Mouse (Mus musculus): ENCODE measurements around the gene Hlf. TPM values are rescaled to one million over a fixed set of nuclear protein-coding genes. Genes with fewer than 3 reads are reported as not detected.
A peak's percentile ranks its signal among the peaks of the same experiment; 100 is the strongest.

Hlf gene
- polyA plus RNA-seq, 1 experiment = 0.16 TPM

DNA sequence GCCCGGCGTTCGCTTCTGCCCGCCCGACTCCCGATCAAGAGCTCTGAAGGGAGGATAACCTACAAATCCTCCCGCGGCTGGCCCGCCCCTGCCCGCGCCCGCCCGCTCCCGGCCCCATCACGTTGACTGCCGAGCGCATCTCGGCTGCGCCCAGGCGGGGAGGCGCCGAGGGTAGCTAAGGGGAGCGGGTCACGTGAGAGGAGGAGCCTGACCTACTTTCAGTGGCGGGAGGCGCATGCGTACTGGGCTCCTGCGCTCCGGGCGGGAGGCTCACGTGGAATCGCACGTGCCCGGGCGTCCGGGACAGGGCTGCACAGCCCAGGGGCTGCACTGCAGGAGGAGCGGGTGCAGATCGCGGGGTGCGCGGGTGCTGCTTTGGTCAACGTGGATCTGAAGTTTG is 27.2 kb upstream of the Hlf start:
- Histone ChIP-seq H3K27me3 (ENCODE audit: control insufficient read depth, insufficient read depth, insufficient read length) (peaks cover 26% of the 10 kb centered on the region), H3K79me2 (ENCODE audit: control insufficient read depth, insufficient read depth) (no peaks in the 10 kb centered on the region), H3ac (ENCODE audit: control insufficient read depth, insufficient read length, low read depth) (peak overlapping the region; percentile 31), H3K36me3 (ENCODE audit: control insufficient read depth, insufficient read depth) (no peaks in the 10 kb centered on the region), H3K79me3 (ENCODE audit: low read depth) (no peaks in the 10 kb centered on the region), H3K4me3 (ENCODE audit: insufficient read depth, poor library complexity, severe bottlenecking) (no peak overlapping the region)
- peak; percentile 90 for TF ChIP-seq USF1 (IDR thresholded peaks at IDR 0.05; ENCODE audit: low read depth)
- peak; percentile 97 for TF ChIP-seq MAX (IDR thresholded peaks at IDR 0.05)
- TF ChIP-seq MYOD1 (IDR thresholded peaks at IDR 0.05; ENCODE audit: control insufficient read depth, insufficient read length, low read depth) = no peak

DNA sequence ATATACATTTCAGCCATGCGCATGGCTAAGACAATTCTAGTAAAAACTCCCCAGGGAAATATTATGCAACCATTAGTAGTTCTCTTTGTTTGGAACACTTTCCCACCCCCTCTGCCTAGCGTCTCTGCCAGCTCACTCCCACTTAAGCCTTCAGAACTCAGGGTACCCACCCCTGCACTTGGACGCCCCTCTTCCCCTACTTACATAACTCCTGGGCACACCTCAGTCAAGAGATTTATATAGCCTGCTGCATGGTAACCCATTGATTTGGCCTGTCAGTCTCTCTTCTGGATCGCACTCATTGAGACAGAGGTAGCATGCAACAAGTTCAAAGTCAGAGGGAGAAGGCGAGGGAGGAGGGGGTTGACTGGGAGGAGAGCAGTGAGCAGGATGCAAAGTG is 26.3 kb upstream of the Hlf start:
- Histone ChIP-seq H3K4me3 (ENCODE audit: insufficient read depth, poor library complexity, severe bottlenecking) (no peak overlapping the region), H3K79me2 (ENCODE audit: control insufficient read depth, insufficient read depth) (no peaks in the 10 kb centered on the region), H3K36me3 (ENCODE audit: control insufficient read depth, insufficient read depth) (no peaks in the 10 kb centered on the region), H3K79me3 (ENCODE audit: low read depth) (no peaks in the 10 kb centered on the region), H3ac (ENCODE audit: control insufficient read depth, insufficient read length, low read depth) (no peak overlapping the region), H3K27me3 (ENCODE audit: control insufficient read depth, insufficient read depth, insufficient read length) (peaks cover 24% of the 10 kb centered on the region)
- TF ChIP-seq CTCF (IDR thresholded peaks at IDR 0.05; ENCODE audit: control insufficient read depth, insufficient read depth, insufficient read length) (no peak), MYOG (IDR thresholded peaks at IDR 0.05; ENCODE audit: control insufficient read depth, extremely low read depth, insufficient read length) (no peak)

DNA sequence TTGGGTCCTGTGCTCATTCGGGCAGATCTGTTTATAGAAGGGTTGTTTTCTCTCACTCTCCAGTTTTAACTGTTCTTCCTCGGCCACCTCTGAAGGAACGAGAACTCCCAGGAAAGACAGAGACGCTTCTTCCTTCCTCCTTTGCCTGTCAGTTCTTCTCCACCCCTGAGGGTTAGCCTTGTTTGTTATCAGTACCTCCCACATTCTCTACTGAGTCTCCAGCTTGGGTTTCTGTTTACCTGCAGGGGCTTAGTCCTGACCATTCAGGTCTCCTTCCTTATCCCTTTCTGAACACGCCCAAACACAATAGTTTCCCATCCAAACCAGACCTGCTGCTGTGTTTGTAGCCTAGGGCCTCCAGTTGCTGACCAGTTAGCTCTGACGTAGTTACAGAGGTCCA is 8.2 kb upstream of the Hlf start:
- no peaks in the 10 kb centered on the region for H3K79me2 ChIP-seq (ENCODE audit: control insufficient read depth, insufficient read depth)
- H3K79me3 ChIP-seq (ENCODE audit: low read depth) = no peaks in the 10 kb centered on the region
- no peaks in the 10 kb centered on the region for H3K36me3 ChIP-seq (ENCODE audit: control insufficient read depth, insufficient read depth)
- peaks cover 44% of the 10 kb centered on the region for H3K27me3 ChIP-seq (ENCODE audit: control insufficient read depth, insufficient read depth, insufficient read length)
- no peak overlapping the region for H3K4me3 ChIP-seq (ENCODE audit: insufficient read depth, poor library complexity, severe bottlenecking)
- TF ChIP-seq FOSL1 (IDR thresholded peaks at IDR 0.05; ENCODE audit: insufficient read depth, low read length, poor library complexity, severe bottlenecking) (no peak), MYOG (IDR thresholded peaks at IDR 0.05; ENCODE audit: control insufficient read depth, extremely low read depth, insufficient read length) (no peak), CTCF (IDR thresholded peaks at IDR 0.05; ENCODE audit: control insufficient read depth, insufficient read depth, insufficient read length) (no peak), MYOD1 (IDR thresholded peaks at IDR 0.05; ENCODE audit: control insufficient read depth, insufficient read length, low read depth) (no peak), MAX (IDR thresholded peaks at IDR 0.05) (no peak), CEBPB (IDR thresholded peaks at IDR 0.05; ENCODE audit: low read depth) (no peak), USF1 (IDR thresholded peaks at IDR 0.05; ENCODE audit: low read depth) (no peak)
- no peak overlapping the region for H3ac ChIP-seq (ENCODE audit: control insufficient read depth, insufficient read length, low read depth)

DNA sequence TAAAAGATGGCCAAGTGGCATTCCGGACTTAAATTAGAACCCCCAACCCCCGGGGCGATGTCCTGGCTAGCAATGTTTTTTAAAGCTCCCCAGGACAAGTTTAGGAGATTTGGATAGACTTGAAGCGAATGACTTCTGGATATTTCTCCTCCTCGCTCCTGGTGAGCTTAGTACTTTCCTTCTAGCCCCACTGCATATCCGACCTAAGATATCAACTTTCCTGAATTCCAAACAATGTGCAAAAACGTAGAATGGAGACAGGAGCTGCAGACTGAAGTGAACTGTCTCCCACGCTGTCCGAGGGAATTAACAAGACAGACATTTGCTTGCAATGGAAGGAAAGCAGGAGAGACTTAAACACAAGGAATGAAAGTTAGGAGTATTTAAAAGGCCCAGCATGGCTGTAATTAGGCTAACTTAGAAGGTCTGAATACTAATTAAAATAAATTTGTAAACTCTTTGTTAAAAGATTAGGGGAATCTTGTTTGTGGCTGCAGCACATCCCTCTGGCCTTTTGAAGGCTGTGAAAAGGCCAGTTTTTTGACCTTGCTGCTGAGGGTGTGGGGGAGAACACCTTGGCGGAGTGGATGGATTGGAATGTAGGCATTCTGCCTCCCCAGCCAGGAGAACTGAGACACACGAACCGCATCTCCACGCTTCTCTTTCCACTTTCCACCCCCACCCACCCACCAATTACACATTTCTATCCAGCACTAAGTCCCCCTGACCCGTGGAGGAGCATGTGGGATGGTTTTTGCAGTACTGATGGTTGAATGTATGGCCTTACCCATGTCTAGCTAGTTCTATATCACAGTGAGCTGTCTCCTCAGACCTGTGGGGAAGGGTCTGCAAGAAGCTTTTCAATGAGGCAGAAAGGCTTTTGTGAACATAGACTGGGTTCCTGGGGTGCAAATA is 833 bp upstream of the Hlf start:
- Histone ChIP-seq H3K36me3 (ENCODE audit: control insufficient read depth, insufficient read depth) (no peaks in the 10 kb centered on the region), H3K27me3 (ENCODE audit: control insufficient read depth, insufficient read depth, insufficient read length) (peaks cover 39% of the 10 kb centered on the region), H3K79me3 (ENCODE audit: low read depth) (no peaks in the 10 kb centered on the region), H3K4me3 (ENCODE audit: insufficient read depth, poor library complexity, severe bottlenecking) (no peak overlapping the region), H3ac (ENCODE audit: control insufficient read depth, insufficient read length, low read depth) (no peak overlapping the region), H3K79me2 (ENCODE audit: control insufficient read depth, insufficient read depth) (no peaks in the 10 kb centered on the region)
- TF ChIP-seq MYOG (IDR thresholded peaks at IDR 0.05; ENCODE audit: control insufficient read depth, extremely low read depth, insufficient read length) (no peak), MAX (IDR thresholded peaks at IDR 0.05) (no peak), FOSL1 (IDR thresholded peaks at IDR 0.05; ENCODE audit: insufficient read depth, low read length, poor library complexity, severe bottlenecking) (no peak), CEBPB (IDR thresholded peaks at IDR 0.05; ENCODE audit: low read depth) (no peak), CTCF (IDR thresholded peaks at IDR 0.05; ENCODE audit: control insufficient read depth, insufficient read depth, insufficient read length) (no peak), USF1 (IDR thresholded peaks at IDR 0.05; ENCODE audit: low read depth) (no peak), MYOD1 (IDR thresholded peaks at IDR 0.05; ENCODE audit: control insufficient read depth, insufficient read length, low read depth) (no peak)

DNA sequence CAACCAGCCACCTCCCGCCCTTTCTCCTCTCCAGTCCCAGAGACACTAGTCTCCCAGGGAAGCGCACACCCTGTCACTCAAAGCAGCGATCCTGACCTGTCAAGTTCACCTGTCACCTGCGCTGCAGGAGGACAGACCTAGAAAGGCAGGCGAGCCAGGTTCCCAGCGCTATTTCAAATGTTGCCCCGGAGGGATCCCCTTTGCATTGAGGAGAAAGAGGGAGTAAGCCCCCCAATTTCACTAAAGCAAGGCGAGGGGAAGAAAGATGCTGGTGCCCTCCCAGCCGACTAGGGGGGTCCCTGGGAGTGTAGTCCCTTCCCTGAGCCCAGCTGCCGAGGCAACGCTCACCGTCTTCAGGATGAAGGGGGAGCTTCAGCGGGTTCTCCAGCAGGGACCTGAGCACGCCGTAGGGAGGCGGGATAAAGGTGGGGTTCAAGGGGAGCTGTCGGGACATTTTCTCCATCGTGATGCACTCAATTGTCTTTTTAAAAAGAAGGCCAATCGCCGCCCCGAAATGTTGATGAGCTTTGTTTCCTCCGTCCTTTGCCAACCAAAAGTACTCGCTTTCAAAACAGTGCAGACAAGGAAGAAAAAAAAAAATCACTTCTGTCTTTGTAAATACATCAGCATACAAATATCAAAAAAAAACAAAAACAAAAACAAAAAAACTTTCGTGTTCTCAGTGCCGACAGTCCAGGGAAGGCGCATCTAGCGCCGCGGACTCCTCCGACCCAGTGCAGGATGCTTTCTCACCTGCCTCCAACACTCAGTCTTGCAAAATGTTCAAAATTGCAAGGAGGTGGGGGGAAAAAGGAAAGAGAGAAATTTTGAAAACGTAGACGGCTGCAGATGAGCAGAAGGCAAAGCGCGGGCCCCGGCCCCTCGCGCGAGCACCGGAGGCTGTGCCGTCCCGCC is 536 bp downstream of the Hlf start:
- H3ac ChIP-seq (ENCODE audit: control insufficient read depth, insufficient read length, low read depth) = no peak overlapping the region

More for the DNA sequence above, 536 bp downstream of the Hlf start:
- H3K79me3 ChIP-seq (ENCODE audit: low read depth) = no peaks in the 10 kb centered on the region
- no peaks in the 10 kb centered on the region for H3K79me2 ChIP-seq (ENCODE audit: control insufficient read depth, insufficient read depth)
- no peak for TF ChIP-seq FOSL1 (IDR thresholded peaks at IDR 0.05; ENCODE audit: insufficient read depth, low read length, poor library complexity, severe bottlenecking)
- TF ChIP-seq CEBPB (IDR thresholded peaks at IDR 0.05; ENCODE audit: low read depth) = no peak
- TF ChIP-seq MYOG (IDR thresholded peaks at IDR 0.05; ENCODE audit: control insufficient read depth, extremely low read depth, insufficient read length) = no peak
- TF ChIP-seq MAX (IDR thresholded peaks at IDR 0.05) = no peak
- TF ChIP-seq CTCF (IDR thresholded peaks at IDR 0.05; ENCODE audit: control insufficient read depth, insufficient read depth, insufficient read length) = no peak
- TF ChIP-seq MYOD1 (IDR thresholded peaks at IDR 0.05; ENCODE audit: control insufficient read depth, insufficient read length, low read depth) = no peak
- no peak for TF ChIP-seq USF1 (IDR thresholded peaks at IDR 0.05; ENCODE audit: low read depth)
- no peaks in the 10 kb centered on the region for H3K36me3 ChIP-seq (ENCODE audit: control insufficient read depth, insufficient read depth)
- H3K27me3 ChIP-seq (ENCODE audit: control insufficient read depth, insufficient read depth, insufficient read length) = peaks cover 45% of the 10 kb centered on the region
- H3K4me3 ChIP-seq (ENCODE audit: insufficient read depth, poor library complexity, severe bottlenecking) = peak overlapping the region; percentile 6
